Mouse (Mus musculus): ENCODE results near the gene Stoml1.

Gene Stoml1

DNA sequence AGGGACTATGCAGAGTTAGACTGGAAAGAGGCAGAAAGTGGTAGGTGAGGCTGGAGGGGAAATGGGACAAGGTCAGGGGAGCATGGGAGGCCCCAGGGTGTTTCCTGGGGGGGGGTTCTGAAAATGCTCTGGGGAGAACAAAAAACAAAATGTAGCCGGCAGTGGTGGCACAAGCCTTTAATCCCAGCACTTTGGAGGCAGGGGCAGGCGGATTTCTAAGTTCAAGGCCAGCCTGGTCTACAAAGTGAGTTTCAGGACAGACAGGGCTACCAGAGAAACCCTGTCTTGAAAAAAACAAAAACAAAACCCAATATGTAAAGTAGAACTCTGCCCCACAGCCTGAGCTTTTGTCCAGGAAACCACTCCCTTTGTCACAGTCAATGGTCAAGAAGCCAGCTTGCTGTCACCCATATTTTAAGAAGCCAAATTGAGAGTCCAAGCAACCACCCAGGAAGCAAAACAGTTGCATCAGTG, 19.1 kb downstream of the Stoml1 start:
- DNase-seq (ENCODE audit: low read depth), result no peak

DNA sequence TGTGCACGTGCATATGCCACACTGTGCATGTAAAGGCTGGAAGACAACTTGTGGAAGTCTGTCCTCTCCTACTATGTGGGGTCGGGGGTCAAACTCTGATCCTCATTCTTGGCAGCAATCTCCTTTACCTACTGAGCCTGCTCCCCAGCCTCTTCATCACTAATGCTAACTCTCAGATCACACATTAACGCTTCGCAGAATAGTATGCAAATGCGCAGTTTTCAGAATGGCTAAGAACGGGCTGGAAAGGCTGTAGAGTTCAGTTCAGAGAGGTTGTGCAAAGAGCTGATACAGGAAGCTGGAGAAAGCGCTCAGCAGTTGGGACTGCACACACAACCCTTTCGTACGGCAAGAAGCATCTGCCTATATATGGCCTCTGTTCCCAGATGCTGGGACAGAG, 19.9 kb downstream of the Stoml1 start:
- no peak for DNase-seq (ENCODE audit: low read depth)

DNA sequence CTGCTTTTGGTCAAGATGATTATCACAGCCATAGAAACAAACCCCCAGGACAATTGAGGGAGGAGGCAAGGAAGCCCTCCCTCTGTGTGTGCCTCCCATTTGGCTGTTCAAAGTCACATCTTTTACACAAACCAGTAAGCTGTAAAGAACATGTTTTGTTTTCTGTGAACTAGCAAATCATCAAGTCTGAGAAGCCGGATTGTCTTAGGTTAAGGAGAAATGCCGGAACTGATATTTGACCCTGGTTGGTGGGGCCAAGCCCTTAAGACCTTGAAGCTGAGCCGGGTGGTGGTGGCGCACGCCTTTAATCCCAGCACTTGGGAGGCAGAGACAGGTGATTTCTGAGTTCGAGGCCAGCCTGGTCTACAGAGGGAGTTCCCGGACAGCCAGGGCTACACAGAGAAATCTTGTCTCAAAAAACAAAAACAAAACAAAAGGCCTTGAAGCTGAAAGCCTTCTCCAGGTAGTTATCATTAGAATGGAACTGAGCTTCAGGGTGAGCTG, 21.2 kb downstream of the Stoml1 start:
- DNase-seq (ENCODE audit: low read depth), result no peak

DNA sequence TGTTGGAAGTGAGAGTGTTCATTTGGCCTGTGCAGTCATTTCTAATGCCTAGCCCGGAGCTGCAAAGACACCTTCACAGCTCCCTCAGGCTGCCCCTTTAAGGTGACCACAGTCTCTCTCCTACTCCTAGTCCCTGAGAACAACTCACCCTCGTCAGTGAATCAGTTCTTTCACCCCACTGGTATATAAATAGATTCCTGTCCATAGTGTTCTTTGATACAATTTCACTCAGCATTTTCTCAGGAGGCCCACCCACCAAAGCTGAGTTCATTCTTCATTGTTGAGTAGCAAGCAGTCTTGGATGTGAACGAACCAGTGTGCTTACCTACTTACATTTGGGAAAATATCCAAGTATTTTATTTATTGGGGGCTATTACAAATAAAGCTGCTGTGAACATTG, 21.7 kb downstream of the Stoml1 start:
- no peak for DNase-seq (ENCODE audit: low read depth)

DNA sequence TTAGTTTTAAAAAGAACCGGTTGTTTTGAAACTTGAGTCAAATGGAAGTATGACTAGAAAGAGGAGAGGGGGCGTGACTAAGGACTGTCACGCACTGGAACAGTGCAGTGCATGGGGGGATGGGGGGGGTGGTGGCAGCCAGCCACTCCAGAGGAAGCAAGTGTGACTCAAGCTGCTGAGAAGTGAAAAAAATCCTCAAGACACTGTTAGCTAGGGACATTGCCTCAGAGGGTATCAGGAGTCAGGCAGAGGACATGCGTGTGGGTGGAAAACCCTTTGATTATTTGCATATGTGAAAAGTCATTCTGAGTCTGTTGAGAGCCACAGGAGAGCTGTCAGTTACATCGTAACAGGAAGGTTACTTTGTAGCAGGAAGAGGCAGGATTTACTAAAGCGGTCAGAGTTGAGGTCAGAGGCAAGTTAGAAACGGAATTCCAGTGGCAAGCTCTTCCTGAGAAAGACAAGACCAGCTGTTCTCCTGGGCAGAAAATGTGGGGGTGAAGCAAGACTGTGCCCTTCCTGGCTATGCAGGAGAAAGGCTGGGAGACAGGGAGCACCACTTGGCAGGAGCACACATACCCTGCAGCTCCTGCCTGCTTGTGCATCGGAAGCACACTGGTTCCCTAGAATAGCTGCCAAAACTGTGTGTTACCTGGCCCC, 22.3 kb downstream of the Stoml1 start:
- DNase-seq (ENCODE audit: low read depth), result peak; percentile 84

DNA sequence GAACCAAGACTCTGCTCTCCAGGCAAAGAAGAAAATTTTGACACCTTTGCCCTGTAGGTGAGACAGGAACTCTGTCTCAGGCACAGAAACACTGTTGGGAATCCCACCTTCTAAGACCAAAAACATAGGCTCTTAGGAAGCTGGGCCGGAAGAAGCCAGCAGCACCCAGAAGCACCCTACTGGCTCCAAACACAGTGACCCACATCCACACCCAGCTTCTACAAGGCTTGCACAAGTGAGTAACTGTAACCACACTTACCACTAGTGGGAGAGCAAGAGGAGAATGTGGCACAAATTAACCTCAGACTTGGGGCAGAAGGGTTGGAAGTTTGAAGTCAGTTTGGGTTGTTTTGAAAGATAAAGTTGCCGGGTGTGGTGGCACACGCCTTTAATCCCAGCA, 22.8 kb downstream of the Stoml1 start:
- peak; percentile 75 for DNase-seq (ENCODE audit: low read depth)

DNA sequence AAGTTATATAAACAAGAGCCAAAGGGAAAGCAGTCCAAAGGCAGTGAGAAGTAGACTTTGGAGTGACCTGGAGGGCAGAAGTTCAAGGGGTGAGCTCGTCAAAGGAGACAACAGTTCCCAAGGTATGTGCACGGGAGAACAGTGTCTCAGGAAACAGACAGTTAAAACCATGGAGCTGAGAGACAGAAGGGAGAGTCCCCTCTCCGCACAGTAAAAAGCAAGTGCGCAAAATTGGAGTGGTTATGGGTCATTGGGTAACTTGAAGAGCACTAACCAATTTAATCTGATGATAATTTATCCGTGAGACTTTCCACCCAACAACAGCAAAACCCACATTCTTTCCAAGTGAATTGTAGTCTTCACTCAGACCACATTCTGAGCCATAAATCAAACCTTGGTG, 23.4 kb downstream of the Stoml1 start:
- no peak for DNase-seq (ENCODE audit: low read depth)

DNA sequence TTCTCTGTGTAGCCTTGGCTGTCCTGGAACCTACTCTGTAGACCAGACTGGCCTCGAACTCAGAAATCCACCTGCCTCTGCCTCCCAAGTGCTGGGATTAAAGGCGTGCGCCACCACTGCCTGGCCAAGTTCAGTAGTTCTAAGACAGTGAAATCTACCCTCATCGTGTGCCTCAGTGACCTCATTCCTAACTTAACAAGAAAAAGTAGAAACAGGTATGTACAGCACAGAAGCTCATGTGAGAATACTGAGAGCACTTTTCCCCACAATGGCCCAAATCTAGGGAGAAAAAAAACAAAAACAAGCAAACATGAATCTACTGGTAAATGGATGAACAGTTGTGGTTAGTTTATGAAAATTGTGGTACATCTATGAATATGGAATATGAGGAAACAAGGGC, 25.3 kb downstream of the Stoml1 start:
- no peak for DNase-seq (ENCODE audit: low read depth)

DNA sequence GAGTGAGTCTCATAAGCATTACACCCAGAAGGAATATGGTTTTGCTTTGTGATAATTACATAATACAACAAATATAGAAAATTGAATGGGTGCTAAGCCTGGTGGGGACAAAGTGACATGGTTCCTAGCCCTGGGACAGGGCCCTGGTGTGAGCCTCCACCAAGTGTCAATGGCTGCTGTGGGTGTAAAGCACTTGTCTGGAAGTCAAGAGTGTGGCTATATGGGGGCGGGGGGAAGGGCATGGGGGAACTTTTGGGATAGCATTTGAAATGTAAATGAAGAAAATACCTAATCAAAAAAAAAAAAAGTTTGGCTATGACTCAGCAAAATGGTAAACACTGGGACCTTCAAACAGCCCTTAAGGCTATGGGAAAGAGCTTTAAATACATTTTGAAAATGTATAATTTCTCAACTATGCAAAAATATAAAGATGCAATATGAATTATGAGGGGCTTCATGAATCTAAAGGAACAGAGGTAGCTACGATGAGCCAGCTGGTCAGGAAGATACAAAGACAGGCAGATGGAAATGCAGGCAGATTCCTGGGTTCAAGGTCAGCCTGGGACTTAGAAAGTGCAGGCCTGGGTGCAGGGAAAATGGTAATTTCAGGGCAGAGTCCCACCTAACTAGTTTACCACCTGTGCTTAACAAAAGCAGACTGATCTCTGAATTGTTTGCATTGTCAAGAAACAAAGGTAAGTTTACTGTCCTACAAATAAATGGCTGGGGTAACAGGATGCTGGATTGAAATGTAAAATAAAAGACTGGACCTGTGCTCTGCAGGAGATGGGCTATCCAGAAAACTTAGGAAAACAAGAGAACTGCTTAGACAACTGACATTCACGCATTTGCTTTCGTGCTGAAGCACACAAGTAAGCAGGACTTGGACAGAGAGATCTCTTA, 26.1 kb downstream of the Stoml1 start:
- no peak for DNase-seq (ENCODE audit: low read depth)

DNA sequence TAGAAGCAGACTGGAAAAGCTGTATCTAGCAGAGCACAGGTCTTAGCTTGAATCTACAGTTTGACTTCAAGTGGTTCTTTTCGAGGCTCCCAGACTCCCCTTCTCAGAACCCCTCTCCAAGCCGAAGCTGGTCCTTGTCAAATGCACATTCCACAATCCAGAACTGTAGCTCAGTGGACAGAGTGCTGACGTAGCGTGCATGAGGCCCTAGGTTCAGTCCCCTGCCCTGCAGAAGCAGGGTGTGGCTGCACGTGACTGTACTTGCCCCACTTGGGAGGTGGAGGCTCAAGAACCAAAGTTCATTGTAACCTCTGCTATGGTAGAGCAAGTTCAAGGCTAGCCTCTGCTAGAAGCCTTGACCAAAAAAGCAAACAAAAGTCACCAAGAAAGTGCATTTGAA, 26.8 kb downstream of the Stoml1 start:
- no peak for DNase-seq (ENCODE audit: low read depth)

DNA sequence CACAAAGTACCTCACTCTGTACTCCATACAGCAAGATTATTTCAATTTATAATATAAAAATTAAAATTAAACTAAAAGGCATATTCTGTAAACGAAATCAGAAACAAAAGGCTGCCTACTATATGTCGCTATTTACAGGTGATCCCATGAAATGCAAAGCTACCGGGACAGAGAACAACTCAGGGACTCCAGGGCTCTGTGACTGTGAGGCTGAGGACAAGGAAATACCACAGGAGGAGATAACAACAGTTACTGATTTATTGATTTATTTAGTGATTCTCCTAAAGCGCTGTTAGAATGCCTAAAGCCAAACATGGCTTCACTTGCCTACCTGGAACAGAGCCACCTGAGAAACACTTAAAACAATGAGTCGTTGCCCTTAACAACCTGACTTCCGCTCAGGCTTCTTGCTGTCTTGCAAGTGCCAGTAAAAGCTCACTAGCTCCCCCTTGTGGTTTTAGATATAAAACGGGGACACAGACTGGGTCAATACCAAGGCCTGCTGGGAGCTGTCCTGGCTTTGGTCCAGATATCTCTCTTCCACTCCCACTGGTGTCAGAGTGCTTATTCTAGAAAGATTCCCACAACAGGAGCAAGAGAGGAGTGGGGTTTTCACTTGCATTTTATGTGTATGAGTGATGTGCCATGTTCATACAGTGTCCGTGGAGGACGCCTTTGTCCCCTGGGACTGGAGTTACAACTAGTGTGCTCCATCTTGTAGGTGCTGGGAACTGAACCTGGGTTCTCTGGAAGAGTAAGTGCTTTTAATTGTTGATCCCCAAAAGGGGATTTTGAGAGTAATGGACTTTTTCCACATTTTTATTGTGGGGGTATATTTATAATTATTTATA, 27.5 kb downstream of the Stoml1 start:
- DNase-seq (ENCODE audit: low read depth), result peak; percentile 97

DNA sequence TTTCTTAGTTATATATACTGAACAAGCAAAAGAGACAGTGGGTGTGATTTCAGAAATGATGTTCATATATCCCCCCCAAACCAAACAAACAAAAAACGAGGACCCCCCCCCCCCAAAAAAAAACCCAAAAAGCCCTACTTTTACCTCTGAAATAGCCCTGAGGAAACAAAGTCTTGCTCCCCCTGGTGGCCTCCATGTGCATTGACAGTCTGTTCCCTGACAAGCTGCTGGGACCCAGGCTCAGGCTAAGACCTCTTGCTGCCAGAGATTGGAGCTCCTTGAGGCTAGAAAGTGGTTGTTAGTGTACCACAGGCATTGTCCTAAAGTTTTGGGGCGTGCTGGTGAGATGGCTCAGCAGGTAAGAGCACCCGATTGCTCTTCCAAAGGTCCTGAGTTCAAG, 28.6 kb downstream of the Stoml1 start:
- peak; percentile 83 for DNase-seq (ENCODE audit: low read depth)

DNA sequence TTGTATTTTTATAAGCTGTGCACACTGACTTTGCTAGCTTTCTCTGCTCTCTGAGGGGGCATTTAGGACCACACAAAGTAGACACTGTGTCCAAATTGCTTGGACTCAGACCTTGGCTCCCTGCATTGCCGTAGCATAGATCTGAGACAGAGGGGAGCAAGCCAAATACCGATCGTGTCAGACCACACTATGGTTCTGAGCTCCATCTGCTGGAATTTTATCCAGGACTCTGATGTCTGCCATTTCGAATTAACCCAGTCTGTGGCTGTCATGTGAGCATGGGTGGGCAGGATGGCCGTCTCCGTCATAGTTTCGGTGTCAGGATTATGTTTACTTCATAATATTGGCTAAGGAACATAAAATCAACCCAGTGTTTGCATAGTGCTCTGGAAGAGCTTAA, 30.5 kb downstream of the Stoml1 start:
- DNase-seq (ENCODE audit: low read depth), result no peak

DNA sequence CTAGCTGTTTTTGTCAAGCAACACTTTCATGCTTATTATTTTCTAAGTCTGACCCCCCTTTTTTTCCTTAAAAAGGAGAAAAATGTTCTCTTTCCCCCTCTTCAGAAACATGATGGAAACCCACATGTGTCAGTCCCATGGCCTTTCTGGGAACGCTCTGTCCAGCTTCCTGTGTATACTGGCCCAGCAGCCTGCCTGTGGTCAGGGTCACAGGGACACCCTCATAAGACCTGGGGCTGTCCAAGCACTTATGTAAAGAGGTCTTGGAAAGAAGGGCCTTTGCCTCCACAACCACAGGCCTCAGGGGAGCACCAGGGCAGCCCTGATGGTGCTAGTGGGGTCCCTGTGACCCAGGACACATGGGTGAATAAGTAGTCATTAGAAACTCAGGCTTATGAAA, 36.1 kb downstream of the Stoml1 start:
- DNase-seq (ENCODE audit: low read depth), result no peak

DNA sequence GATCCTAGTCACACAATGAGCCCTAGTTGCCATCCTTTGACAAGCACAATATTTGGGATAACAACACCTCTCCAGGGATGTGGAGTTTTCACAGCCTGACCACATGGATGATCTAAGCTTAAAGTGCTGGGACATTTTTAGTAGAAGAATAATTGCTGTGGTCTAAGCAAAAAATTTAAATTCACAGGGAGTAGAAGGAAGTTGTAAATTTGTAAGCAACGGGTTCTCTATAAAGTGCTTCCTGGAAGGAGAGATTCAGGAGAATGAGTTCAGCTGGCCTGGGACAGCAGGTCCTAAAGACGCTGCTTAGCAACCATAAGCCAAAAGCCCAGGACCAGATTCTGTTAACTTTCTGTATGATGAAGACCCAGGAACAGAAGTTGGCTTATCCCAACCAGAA, 36.9 kb downstream of the Stoml1 start:
- no peak for DNase-seq (ENCODE audit: low read depth)

DNA sequence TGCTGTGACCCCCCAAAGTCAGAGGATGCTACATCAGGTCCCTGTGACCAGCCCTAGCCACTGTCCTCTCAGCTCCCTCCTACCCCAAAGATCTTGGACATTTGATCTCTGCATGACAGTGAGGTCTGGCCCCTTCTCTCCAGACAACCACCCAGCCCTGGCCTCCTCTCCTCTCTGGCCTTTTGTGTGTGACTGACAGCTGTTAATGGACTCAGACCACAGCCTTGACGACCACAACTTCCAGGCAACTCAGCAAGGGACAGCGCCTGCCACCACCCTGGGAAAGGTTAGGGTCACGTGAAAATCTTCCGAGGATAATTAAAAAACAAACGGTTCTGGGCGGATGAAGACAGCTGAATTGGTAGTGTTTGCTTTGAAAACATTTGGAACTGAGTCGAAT, 41.6 kb downstream of the Stoml1 start:
- no peak for DNase-seq (ENCODE audit: low read depth)

DNA sequence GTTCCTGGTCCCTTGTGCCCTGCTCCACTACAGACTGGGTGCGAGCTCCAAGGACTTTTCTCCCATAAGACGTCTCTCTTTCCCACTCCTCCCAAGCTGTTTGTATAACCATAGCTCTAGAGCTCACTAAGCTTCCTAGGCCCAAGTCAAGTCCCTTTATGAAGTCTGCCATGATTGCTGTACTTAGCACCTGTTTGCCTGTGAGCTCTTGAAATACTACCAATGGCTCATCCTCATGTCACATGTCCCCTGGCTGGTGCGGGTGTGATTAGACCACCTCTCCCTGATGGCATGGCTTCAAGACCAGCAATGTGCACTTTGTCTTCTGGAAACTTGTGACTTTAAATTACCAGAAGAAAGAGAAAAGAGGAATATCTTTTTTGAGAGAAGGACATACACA, 42.4 kb downstream of the Stoml1 start:
- no peak for DNase-seq (ENCODE audit: low read depth)

DNA sequence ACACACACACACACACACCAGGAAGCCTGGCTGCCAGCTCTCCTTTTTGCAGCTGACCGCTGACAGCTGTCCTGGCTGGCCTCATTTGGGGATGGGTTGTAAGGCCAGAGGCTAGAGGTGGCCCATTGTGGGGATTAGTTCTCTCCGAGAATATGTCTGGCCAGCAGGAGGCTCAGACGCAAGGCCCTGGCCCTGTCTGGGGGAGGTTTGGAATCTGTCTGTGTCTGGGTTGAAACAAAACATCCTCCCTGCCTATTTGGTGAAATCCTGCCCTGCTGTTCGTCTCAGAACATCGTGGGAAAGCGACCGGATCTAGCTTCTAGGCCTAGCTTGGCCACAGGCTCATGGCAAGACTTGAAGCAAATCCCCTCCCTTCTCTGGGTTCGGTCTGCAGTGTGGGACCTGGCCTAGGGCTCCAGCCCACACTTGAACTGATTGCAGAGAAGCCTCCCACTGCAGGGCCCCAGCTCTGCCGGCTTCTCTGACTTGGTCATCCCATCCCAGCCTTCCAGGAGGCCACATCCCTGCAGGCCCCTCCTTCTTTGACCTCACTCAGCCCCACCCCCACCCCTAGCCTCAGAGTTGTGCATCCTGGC, 42.9 kb downstream of the Stoml1 start:
- no peak for DNase-seq (ENCODE audit: low read depth)

DNA sequence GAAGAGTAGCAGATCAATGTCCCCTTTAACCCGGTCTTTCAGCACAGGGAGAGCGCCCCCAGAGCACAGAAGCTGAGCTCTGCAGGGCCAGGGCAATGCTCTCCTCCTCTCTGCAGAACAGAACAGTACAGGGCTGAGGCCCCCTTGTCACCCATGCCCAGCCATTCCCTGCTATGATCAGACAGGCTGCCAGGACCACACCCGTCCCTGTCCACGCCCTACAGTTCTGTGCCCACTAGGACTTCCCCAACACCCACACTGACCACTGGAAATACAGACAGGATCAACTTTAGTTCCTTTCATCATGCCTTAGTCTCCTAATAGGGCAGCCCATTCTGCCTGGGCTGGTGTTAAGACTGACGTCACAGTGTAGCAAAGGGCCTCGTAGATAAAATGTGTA, 44.1 kb downstream of the Stoml1 start:
- no peak for DNase-seq (ENCODE audit: low read depth)

DNA sequence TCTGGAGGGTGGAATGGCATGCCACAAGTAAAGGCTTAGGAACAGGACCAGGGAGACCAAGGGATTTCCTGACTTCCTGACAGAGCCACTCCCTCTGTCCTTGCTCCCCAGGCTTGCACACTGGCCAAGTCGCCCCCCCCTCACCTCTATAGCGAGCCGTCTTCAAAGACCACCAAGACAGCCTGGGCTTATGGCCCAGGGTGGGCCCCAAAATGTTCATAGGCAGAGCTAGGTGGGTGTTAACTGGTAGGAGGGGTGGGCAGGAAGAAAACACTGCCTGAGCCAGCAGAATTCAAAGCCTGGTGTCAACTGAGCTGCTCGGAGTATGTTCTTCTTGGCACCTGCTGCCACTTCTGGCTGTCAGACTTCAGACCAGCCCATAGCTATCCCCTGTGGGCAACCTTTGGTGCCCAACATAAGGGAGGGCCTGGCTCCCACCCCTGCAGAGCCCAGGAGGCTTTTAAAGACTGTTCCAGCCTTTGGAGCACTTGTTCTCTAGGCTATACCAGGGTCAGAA, 45.1 kb downstream of the Stoml1 start:
- DNase-seq (ENCODE audit: low read depth), result no peak

DNA sequence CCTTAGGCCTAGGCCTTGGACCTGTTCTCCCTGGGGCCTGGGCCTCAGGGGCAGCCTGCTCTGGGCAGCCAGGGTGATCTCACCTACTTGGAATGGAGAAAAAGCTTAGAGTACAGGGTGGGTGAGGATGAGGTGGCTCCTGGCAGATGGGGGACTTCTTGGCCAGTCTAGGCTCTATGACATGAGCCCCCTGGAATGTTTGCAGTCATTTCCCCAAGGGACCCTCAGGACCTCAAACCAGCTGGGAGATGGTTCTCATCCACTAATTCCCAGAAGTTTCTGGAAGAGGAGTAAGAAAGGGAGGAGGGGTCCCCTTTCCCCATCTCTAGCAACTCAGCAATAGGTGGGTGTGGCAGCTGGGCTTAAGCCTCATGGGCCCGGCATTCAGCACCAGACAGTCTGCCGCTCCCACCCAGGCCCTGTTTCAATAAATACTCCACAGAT, 46.4 kb downstream of the Stoml1 start:
- DNase-seq (ENCODE audit: low read depth), result no peak

DNA sequence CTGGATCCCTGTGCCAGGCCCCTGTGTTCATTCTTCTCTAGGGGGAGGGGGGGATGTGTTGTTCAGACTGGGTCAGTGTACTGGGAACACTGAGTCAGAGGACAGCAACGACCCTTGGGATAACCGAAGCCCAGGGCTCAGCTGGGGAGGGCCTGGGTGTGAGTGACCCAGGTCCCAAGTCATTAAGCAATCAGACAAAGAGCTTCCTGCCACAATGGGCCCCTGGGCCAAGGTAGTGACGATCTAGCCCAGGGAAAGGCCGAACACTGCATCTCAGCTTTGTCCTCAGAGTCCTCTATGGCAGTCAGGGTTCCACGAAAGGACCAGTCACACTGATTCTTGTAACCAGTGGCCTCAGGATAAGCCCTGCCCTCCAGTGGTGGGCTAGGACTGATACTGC, 50.2 kb downstream of the Stoml1 start:
- no peak for DNase-seq (ENCODE audit: low read depth)

All from induced T-regulatory cell, adult 2 months (primary cell).